Mouse (Mus musculus) lung, postnatal 4 days (tissue): ENCODE results near the gene Sesn1.
"Not testable (repeated sequence)": the region's sequence is repeated elsewhere in the genome, so short reads cannot be mapped to it uniquely, and the experiment has no call there.

Experiments used
- DNase-seq, 2 experiments: peaks; one replicate each; pipeline ENCODE4 v3.0.0; 2021

Sesn1 gene

DNA sequence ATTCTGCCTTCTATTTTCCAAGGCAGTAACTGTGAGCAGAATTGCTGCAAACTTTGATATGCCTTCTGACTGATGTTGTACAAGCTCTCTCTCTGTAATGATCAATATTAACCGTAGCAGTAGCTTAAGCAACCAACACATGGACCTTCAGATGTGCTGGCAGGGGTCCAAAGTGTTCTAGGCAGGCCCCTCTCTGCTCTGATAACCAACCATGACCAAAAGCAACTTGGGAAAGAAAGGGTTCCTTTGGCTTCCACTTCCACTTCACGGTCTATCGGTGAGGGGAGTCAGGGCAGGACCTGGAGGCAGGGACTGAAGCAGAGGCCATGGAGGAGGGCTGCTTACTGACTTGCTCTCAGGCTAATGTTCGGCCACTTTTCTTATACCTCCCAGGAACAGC lies 121.2 kb downstream of the Sesn1 start:
- no peak for DNase-seq

GRCm38 (mm10) chr10:41931962-41932361 lies 122.2 kb downstream of the Sesn1 start:
- no peak for DNase-seq

DNA sequence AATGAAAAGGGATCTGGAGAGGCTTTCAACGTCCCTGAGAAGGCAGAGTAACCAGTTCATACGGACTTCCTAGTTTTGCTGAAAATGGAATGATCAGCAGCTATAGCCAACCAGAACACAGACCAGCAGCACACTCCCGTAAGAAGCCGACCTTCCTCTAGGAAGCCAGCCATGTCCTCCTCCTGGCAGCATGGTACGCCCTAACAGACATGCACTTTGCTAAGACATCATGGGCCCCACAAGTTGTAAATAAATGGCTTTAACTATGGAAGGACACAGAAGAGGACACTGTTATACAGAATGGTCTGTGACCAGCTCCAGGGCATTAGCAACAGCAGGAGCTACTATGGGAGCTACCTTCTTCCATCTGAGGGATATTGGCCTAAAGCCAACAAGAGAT lies 123.2 kb downstream of the Sesn1 start:
- no peak for DNase-seq

- DNase-seq, result peak; percentile 37 to 64
Observed at GRCm38 (mm10) chr10:41933536-41933935, 123.8 kb downstream of the Sesn1 start.

DNA sequence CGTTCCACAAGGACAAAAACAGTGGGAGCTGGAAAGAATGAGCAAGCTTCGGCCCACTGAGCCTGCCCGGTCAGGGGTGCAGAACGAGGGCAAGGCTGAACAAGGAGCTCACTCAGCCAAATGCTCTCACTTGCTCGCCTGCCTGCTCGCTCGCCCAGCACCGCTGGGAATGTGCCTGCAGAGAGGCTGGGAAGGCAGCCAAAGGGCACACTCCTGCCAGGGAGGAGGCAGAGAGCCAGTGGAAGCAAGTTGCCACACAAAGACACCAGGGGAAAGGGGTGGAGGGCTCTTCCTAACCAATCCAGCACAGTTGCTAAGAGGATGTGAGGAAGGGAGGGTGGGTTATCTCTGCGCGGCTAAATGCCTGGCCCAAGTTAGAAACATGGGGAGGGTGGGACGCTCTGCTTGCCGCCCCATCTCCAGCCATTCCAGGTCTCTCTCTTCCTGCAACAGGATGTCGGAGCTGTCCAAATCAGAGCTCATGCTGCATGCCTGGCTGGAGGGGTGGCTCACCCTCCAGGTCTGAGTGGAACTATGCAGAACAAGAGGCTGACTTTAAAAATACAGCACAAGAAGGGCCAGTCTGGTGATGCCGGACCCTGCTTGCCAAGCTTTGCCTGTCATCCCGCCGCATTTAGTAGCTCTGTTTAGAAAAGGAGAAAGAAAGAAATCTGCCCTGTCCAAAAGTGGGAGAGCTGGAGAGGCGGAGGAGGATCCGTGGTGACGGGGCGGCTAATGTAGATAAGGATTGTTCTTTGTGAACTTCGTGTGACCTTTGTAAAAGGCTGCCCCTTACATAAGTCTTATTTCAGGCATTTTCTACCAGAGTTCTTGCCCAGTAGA lies 125.1 kb downstream of the Sesn1 start:
- DNase-seq, result peak; percentile 80 to 88

- no peak for DNase-seq
Observed at GRCm38 (mm10) chr10:41935476-41935829, 125.7 kb downstream of the Sesn1 start.

GRCm38 (mm10) chr10:41936100-41936499 lies 126.4 kb downstream of the Sesn1 start:
- DNase-seq, result peak in 1 of 2 experiments; percentile 75

DNA sequence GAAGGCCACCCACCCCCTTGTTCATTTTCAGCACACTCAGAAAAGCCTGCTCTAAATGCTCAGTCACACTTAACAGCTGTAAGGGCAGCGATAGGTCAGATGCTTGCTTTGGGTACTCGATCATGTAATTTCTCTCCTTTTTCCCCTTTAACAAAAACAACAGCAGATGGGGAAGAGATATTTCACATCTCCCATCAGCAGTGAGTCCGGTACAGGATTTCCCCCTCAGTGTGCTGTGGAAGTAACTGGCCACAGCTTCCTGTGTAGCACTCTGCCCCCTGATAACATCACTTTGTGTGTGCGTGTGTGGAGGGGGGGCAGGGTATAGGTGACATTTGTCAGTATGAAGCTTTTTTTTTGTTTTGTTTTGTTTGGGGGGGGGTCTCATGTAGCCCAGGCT lies 127.4 kb downstream of the Sesn1 start:
- DNase-seq, result no peak

- DNase-seq, result no peak
Observed at GRCm38 (mm10) chr10:41939090-41939489, 129.4 kb downstream of the Sesn1 start.

GRCm38 (mm10) chr10:41952354-41952753 lies 142.6 kb downstream of the Sesn1 start:
- DNase-seq, result not testable (repeated sequence)

DNA sequence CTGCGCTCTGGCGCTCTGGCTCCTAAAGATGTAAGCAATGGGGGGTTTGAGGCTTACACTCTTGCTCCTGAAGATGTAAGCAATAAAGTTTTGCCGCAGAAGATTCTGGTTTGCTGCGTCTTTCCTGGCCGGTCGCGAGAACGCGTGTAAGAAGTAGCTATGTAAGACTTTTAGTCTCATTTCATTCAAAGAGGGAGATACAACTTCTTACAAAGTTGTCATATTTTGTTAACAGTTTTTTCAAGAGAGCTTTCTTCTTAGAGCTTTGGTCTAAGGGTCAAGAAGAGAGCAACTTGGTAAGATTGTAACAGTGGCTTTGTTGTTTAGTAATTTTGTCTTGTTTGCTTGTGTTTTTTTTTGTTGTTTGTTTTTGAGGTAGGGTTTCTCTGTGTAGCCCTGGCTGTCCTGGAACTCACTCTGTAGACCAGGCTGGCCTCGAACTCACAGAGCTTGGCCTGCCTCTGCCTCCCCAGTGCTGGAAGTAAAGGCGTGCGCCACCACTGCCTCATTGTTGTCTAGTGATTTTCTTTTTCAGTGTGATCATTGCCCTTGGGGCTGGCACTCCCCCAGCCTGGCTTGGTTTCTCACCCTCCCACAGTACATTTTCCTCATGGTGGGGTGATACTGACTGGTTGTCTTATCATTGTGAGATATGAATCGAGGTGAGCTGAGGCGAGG lies 143.3 kb downstream of the Sesn1 start:
- DNase-seq, result no peak

- no peak for DNase-seq
Observed at GRCm38 (mm10) chr10:41953528-41953864, 143.8 kb downstream of the Sesn1 start.

GRCm38 (mm10) chr10:41957421-41958225 lies 147.9 kb downstream of the Sesn1 start:
- no peak for DNase-seq
